Mouse (Mus musculus) olfactory bulb, adult 2 months (tissue): Measurements from ENCODE around the gene Slc36a3.

Experiments
- CTCF ChIP-seq: fragments of 200-500 bp; IDR thresholded peaks from 2 replicates; pipeline ENCODE4 v1.5.1; 2012; ENCODE audit warnings: low read depth, mild to moderate bottlenecking, low read length, moderate library complexity; ENCODE audit not compliant: insufficient read depth
- POLR2A ChIP-seq: fragments of 200-500 bp; IDR thresholded peaks from 2 replicates; pipeline ENCODE4 v1.6.1; 2012; ENCODE audit warnings: mild to moderate bottlenecking, low read depth, low read length, moderate library complexity; ENCODE audit not compliant: insufficient read depth

GRCm38 (mm10) chr11:55147423-55147822 lies 4.1 kb downstream of the Slc36a3 start:
- TF ChIP-seq POLR2A (no peak), CTCF (no peak)
